Mouse (Mus musculus) lung, embryonic 16.5 days (tissue): ENCODE results near the gene Cx3cr1. TPM values are rescaled to one million over a fixed set of nuclear protein-coding genes. Genes with fewer than 3 reads are reported as not detected.

ENCODE experiments used
- ATAC-seq: fragments of 200-750 bp; cut with Nextera tagmentation; 2 replicates; pipeline ENCODE4 v1.8.0; 2017; ENCODE audit warnings: low read depth, mild to moderate bottlenecking, moderate library complexity
- H3K27ac ChIP-seq: fragments of 300-500 bp; sonication (generic); 2 replicates; pipeline ENCODE4 v1.5.1; 2014; ENCODE audit warnings: mild to moderate bottlenecking, control low read depth, low read length
- H3K27me3 ChIP-seq: fragments of 300-500 bp; sonication (generic); 2 replicates; pipeline ENCODE4 v1.6.1; 2014; ENCODE audit warnings: low read depth, low read length, mixed read lengths; ENCODE audit not compliant: control insufficient read depth, insufficient read depth
- H3K36me3 ChIP-seq: fragments of 300-500 bp; sonication (generic); 2 replicates; pipeline ENCODE4 v1.6.1; 2014; ENCODE audit warnings: low read length; ENCODE audit not compliant: control insufficient read depth, insufficient read depth
- H3K4me1 ChIP-seq: fragments of 300-500 bp; sonication (generic); replicated peaks from 2 replicates; pipeline ENCODE4 v1.6.1; 2014; ENCODE audit warnings: low read length, mixed read lengths; ENCODE audit not compliant: control insufficient read depth, insufficient read depth
- H3K4me2 ChIP-seq: fragments of 300-500 bp; sonication (generic); 2 replicates; pipeline ENCODE4 v1.6.1; 2014; ENCODE audit warnings: low read depth, low read length, control low read depth
- H3K4me3 ChIP-seq: fragments of 300-500 bp; sonication (generic); 2 replicates; pipeline ENCODE4 v1.5.1; 2014; ENCODE audit warnings: mild to moderate bottlenecking, low read length, control low read depth
- H3K9ac ChIP-seq: fragments of 300-500 bp; sonication (generic); 2 replicates; pipeline ENCODE4 v1.6.1; 2014; ENCODE audit warnings: low read length, control low read depth
- H3K9me3 ChIP-seq: fragments of 300-500 bp; sonication (generic); 2 replicates; pipeline ENCODE4 v1.6.1; 2016; ENCODE audit warnings: low read length; ENCODE audit not compliant: control insufficient read depth
- WGBS: fragments of 180-500 bp; shearing (Covaris S2); extraction: QIAGEN DNeasy Blood & Tissue Kit; methylation state at CpG from one replicate; pipeline ENCODE4 v1.1.7; 2014; 5-methylcytosine and 5-hydroxymethylcytosine counted together
- polyA plus RNA-seq: library from polyadenylated mRNA; unstranded; fragments of >200 nt; fragmentation: Nextera tagmentation; extraction: Ambion mirVana; gene quantifications from 2 replicates; pipeline ENCODE4 v1.2.1, GENCODE M21; 2015

Gene Cx3cr1
- polyA plus RNA-seq, result 8.9 and 9.2 TPM in 2 replicates

- no peaks in the 10 kb centered on the region for H3K27me3 ChIP-seq
- 76% methylated on average over 11 of the region's 11 CpGs for WGBS
- no peak within 1 kb of the TSS for H3K4me3 ChIP-seq
- H3K27ac ChIP-seq, result no peak within 1 kb of the TSS
- no peaks in the 10 kb centered on the region for H3K9me3 ChIP-seq
- no peaks in the 10 kb centered on the region for H3K4me1 ChIP-seq
- no peaks in the 10 kb centered on the region for H3K36me3 ChIP-seq
- no peak for ATAC-seq
- H3K4me2 ChIP-seq, result no peak within 1 kb of the TSS
- no peak within 1 kb of the TSS for H3K9ac ChIP-seq
These were observed at the start of gene Cx3cr1 for GRCm38 (mm10) chr9:120069779-120070178. Gene Cx3cr1 (minus strand): TSS chr9:120069879.

DNA sequence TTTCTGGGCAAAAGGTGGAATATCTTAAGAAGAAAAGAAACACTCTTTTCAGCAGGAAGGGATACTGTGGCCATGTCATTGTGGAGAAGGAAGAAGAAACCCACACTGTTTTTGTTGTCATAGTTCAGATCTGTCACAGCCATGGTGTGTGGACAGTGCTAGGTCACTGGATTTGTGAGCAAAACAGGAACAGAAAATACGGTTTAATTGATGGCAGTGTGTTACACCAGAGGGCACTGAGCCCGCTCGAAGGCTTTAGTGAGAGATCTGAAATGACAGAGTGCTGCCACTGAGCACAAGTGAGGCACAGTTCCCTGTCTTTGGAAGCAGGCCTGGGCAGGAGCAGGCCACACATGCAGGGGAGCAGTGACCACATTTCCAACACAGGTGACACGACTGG lies 48.5 kb upstream of the Cx3cr1 start:
- no peak overlapping the region for H3K4me2 ChIP-seq
- H3K27me3 ChIP-seq, result no peaks in the 10 kb centered on the region
- H3K4me3 ChIP-seq, result no peak overlapping the region
- no peak for ATAC-seq
- WGBS, result 86% methylated on average over 4 of the region's 4 CpGs
- H3K36me3 ChIP-seq, result peaks cover 30% of the 10 kb centered on the region
- H3K9ac ChIP-seq, result no peak overlapping the region
- H3K27ac ChIP-seq, result no peak overlapping the region
- H3K9me3 ChIP-seq, result no peaks in the 10 kb centered on the region
- H3K4me1 ChIP-seq, result no peaks in the 10 kb centered on the region

- Histone ChIP-seq H3K27me3 (no peaks in the 10 kb centered on the region), H3K4me1 (peaks cover 1% of the 10 kb centered on the region), H3K4me2 (no peak overlapping the region), H3K4me3 (no peak overlapping the region), H3K9ac (no peak overlapping the region), H3K36me3 (peaks cover 21% of the 10 kb centered on the region), H3K9me3 (no peaks in the 10 kb centered on the region), H3K27ac (no peak overlapping the region)
- 90% methylated on average over 8 of the region's 8 CpGs for WGBS
- ATAC-seq, result no peak
These were observed 46.5 kb upstream of the Cx3cr1 start for GRCm38 (mm10) chr9:120116184-120116624.

DNA sequence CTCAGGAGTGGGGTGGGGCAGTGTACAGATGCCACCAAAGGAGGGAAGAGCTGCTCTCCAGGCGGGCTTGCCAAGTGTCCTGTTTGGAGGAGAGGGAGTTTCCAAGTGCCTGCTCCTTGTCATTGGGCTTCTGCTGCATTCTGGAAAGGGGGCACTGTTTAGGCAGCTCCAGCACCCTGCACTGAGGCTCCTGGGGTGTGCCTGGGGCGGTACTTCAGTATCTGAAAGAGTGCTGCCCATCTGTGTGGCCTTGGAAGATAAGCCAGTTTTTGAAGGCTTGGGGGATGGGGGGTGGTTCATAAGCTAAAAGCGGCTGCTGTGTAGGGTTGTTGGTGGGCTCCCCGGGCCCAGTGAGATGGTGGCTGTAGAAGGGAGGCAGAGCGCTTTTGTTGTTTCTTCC lies 45.9 kb upstream of the Cx3cr1 start:
- Histone ChIP-seq H3K4me1 (peaks cover 3% of the 10 kb centered on the region), H3K27me3 (no peaks in the 10 kb centered on the region), H3K27ac (no peak overlapping the region), H3K4me2 (no peak overlapping the region), H3K9me3 (no peaks in the 10 kb centered on the region), H3K4me3 (no peak overlapping the region), H3K36me3 (peaks cover 16% of the 10 kb centered on the region), H3K9ac (no peak overlapping the region)
- 70% methylated on average over 5 of the region's 5 CpGs for WGBS
- no peak for ATAC-seq

- peaks cover 3% of the 10 kb centered on the region for H3K4me1 ChIP-seq
- no peak for ATAC-seq
- H3K4me2 ChIP-seq, result no peak overlapping the region
- no peak overlapping the region for H3K27ac ChIP-seq
- no peak overlapping the region for H3K9ac ChIP-seq
- H3K9me3 ChIP-seq, result no peaks in the 10 kb centered on the region
- 88% methylated on average over 2 of the region's 2 CpGs for WGBS
- H3K36me3 ChIP-seq, result peaks cover 12% of the 10 kb centered on the region
- H3K27me3 ChIP-seq, result no peaks in the 10 kb centered on the region
- H3K4me3 ChIP-seq, result no peak overlapping the region
These were observed 45.1 kb upstream of the Cx3cr1 start for GRCm38 (mm10) chr9:120114789-120115151.

DNA sequence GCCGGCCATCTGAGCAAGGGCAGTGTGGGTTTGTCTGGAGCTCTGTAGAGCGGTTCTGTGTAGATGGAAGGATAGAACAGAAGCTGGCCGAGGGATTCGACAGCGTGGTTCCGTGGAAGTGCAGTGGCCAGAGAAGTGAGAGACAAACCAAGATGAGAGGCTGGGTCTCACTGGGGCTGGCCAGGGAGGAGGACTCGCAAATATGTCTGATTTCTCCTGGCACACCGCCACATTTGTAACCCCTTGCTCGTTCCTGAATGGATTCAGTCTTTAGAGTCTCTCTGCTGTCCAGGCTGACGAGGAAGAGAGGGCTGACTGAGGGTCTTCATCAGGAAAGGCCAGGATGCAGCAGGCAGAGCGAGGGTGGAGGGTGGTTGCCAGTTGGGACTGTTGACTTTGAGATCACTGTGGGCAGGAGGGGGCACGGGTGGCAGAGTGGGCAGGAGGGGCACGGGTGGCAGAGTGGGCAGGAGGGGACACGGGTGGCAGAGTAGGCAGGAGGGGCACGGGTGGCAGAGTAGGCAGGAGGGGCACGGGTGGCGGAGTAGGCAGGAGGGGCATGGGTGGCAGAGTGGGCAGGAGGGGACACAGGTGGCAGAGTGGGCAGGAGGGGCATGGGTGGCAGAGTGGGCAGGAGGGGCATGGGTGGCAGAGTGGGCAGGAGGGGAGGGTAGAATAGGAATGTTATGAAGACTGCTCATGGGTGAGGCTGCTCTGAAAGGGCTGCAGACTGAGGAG lies 44.5 kb upstream of the Cx3cr1 start:
- peaks cover 3% of the 10 kb centered on the region for H3K4me1 ChIP-seq
- 82% methylated on average over 17 of the region's 17 CpGs for WGBS
- no peak overlapping the region for H3K4me3 ChIP-seq
- no peak overlapping the region for H3K4me2 ChIP-seq
- H3K9ac ChIP-seq, result no peak overlapping the region
- ATAC-seq, result no peak
- H3K27me3 ChIP-seq, result no peaks in the 10 kb centered on the region
- H3K9me3 ChIP-seq, result no peaks in the 10 kb centered on the region
- peaks cover 9% of the 10 kb centered on the region for H3K36me3 ChIP-seq
- no peak overlapping the region for H3K27ac ChIP-seq

DNA sequence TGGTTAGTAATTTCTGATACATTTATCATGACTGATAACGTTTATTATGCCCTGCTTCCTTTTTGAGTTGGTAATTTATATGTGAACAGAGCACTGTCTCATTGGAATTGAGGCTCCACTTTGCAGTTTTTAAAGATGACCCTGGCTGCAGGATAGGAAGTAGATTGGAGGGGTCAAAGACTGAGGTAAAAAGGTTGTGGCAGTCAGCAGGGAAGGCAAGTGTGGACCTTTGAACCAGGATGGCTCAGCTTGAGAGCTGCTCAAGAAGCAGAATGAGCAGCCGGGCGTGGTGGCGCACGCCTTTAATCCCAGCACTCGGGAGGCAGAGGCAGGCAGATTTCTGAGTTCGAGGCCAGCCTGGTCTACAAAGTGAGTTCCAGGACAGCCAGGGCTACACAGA lies 43.8 kb upstream of the Cx3cr1 start:
- WGBS, result 91% methylated on average over 7 of the region's 7 CpGs
- no peaks in the 10 kb centered on the region for H3K27me3 ChIP-seq
- H3K4me3 ChIP-seq, result no peak overlapping the region
- ATAC-seq, result no peak
- peaks cover 3% of the 10 kb centered on the region for H3K4me1 ChIP-seq
- no peak overlapping the region for H3K4me2 ChIP-seq
- H3K9ac ChIP-seq, result no peak overlapping the region
- H3K9me3 ChIP-seq, result no peaks in the 10 kb centered on the region
- H3K27ac ChIP-seq, result no peak overlapping the region
- H3K36me3 ChIP-seq, result peaks cover 6% of the 10 kb centered on the region

DNA sequence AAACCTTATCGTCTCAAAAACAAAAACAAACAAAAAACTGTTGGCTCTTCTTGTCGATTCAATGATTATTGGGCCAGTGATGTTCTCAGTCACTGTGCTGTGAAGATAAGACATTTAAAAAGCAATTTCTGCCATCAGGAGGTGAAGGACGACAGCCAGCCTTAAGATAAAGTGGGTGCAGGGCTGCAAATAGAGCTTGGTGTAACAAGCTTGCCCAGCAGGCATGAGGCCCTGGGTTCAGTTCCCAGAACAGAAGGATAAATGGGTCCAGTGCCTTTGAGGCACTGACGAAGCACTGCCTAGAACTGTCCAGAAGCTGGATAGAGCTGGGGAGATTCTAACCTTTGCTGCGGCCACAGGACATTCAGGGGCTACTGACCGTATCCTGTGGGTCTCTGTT lies 42.8 kb upstream of the Cx3cr1 start:
- no peak overlapping the region for H3K27ac ChIP-seq
- no peak for ATAC-seq

DNA sequence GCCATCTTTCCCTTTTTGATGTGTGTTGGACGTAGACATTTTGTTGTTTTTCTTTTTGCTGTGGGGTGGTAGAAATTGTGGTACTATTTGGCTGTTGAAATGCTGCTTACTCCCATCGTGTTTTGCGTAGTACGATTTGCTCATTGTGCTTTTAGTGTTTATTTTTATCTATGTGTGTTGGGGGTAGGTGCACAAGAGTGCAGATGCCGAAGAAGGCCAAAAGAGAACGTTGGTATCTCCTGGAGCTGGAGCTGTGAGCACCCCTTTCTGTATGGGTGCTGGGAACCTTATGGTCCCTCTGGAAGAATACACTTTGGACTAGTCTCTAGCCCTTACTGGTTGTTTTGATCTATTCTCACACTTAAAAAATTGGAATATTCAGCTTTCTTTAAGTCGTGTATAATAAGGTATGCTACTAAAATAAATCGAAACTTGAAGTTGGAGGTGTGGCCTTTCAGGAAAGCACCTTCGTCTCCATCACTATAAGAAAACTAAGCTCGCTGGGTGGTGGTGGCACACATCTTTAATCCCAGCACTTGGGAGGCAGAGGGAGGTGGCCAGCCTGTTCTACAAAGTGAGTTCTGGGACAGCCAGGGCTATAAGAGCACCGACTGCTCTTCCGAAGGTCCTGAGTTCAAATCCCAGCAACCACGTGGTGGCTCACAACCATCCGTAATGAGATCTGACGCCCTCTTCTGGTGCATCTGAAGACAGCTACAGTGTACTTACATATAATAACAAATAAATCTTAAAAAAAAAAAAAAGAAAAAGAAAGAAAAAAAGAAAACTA lies 41.7 kb upstream of the Cx3cr1 start:
- Histone ChIP-seq H3K9ac (peak overlapping the region; percentile 74), H3K9me3 (no peaks in the 10 kb centered on the region), H3K27me3 (no peaks in the 10 kb centered on the region), H3K27ac (peak overlapping the region; percentile 87; the same call in 1 of the 2 replicates), H3K36me3 (no peaks in the 10 kb centered on the region), H3K4me3 (peak overlapping the region; percentile 60), H3K4me1 (peaks cover 3% of the 10 kb centered on the region), H3K4me2 (peak overlapping the region; percentile 60)
- 70% methylated on average over 15 of the region's 15 CpGs for WGBS
- ATAC-seq, result no peak

More for the DNA sequence above, 42.8 kb upstream of the Cx3cr1 start:
- no peaks in the 10 kb centered on the region for H3K36me3 ChIP-seq
- no peaks in the 10 kb centered on the region for H3K9me3 ChIP-seq
- H3K4me1 ChIP-seq, result peaks cover 3% of the 10 kb centered on the region
- H3K27me3 ChIP-seq, result no peaks in the 10 kb centered on the region
- no peak overlapping the region for H3K4me3 ChIP-seq
- 90% methylated on average over 6 of the region's 6 CpGs for WGBS
- H3K9ac ChIP-seq, result no peak overlapping the region
- no peak overlapping the region for H3K4me2 ChIP-seq
